Mouse (Mus musculus): ENCODE data around the gene F11r. TPM values are rescaled to one million over a fixed set of nuclear protein-coding genes. Genes with fewer than 3 reads are reported as not detected.
A peak's percentile ranks its signal among the peaks of the same experiment; 100 is the strongest.

The F11r gene
- polyA plus RNA-seq, 1 experiment from 2014 or later: 16.5 TPM

DNA sequence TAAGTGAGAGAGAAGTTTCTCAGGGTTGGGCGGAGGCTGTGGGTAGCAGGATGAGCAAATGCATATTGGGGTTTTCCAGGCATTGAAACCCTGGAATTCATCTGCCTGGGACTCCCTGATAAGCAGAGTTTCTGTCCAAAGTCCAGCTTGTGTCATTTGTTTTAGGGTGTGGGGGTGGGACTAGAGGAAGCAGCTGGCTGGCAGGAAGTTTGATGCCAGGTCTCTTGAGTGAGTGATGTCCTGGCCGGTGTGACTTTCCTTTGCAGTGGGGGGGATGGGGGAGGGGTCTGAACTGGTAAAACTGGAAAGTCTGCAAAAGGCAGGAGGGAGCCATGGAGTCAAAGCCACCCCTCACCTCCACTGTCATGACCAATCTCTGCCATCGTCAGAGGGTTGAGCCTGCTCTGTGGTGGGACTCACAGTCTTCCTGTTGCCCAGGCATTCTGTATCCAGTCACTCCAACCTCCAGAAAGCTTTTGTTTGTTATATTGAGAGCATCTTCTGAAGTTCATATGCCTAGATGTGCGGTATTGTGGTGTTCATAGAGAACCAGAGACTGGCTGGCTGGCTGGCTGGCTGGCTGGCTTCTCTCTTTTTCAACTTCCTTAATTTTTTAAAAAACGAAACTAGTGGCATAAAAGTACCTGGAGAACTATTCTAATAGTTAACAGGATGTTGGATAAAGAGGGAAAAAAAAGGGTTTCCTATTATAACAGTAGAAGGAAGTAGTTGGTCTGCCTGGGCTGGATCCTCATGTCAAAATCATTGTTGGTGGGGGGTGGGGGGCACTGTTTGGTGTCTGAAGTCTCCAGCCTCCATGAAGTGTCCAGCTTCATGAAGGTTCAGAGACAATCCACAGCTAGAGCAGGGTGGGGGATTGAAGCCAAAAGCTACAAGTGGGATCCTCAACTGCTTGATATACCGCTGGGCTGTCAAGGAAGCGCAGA, 4.4 kb downstream of the F11r start:
- Histone ChIP-seq H3K4me1 (peaks cover 28% of the 10 kb centered on the region), H3K27me3 (ENCODE audit: poor library complexity, severe bottlenecking) (peaks cover 41% of the 10 kb centered on the region), H3K9me3 (peaks cover 7% of the 10 kb centered on the region; the same call in 1 of the 2 replicates), H3K27ac (no peak overlapping the region), H3K4me3 (no peak overlapping the region), H3K36me3 (replicated peaks) (no peaks in the 10 kb centered on the region)
- 65% methylated on average over 7 of the region's 7 CpGs for WGBS
- no peak for DNase-seq (ENCODE audit: extremely low spot score, low spot score)

DNA sequence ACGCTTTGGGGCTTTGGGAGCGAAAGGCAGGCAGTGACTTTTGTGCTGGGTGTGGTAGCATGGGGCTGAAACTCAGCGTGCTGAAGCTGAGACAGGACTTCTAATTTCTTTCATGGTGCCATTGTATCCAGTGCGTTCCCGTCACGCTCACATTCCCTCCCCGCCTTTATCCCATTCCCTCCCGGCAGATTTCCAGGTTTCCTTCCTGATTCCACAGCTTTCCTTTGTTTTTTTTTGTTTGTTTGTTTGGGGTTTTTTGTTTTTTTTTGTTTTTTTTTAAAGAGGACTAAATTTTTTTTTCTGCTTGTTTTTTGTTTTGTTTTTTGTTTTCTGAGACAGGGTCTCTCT, 5.1 kb downstream of the F11r start:
- no peak overlapping the region for H3K27ac ChIP-seq
- no peaks in the 10 kb centered on the region for H3K36me3 ChIP-seq (replicated peaks)
- H3K4me3 ChIP-seq: no peak overlapping the region
- 79% methylated on average over 8 of the region's 8 CpGs for WGBS
- peaks cover 25% of the 10 kb centered on the region for H3K4me1 ChIP-seq
- peaks cover 35% of the 10 kb centered on the region for H3K27me3 ChIP-seq (ENCODE audit: poor library complexity, severe bottlenecking)
- peaks cover 7% of the 10 kb centered on the region; the same call in 1 of the 2 replicates for H3K9me3 ChIP-seq
- no peak for DNase-seq (ENCODE audit: extremely low spot score, low spot score)

DNA sequence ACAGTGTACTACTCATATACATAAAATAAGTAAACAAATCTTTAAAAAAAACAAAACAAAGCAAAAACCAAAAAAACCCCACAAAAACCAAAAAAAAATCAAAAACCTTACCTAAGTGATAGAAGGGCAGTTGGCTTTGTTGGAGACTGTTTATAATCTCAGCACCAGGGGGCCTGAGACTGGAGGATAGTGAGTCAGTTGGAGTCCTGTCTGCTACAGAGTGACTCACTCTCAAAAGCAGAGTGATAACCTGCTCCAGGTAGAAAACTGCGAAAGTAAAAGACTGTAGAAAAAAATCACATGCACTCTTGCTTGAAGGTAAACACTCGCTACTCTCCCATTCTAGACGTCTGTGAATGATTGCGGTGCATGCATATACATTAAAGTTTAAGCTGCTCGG, 7.7 kb downstream of the F11r start:
- 93% methylated on average over 5 of the region's 5 CpGs for WGBS
- Histone ChIP-seq H3K9me3 (peaks cover 7% of the 10 kb centered on the region; the same call in 1 of the 2 replicates), H3K27ac (no peak overlapping the region), H3K27me3 (ENCODE audit: poor library complexity, severe bottlenecking) (peaks cover 8% of the 10 kb centered on the region), H3K36me3 (replicated peaks) (no peaks in the 10 kb centered on the region), H3K4me1 (peaks cover 4% of the 10 kb centered on the region), H3K4me3 (no peak overlapping the region)
- no peak for DNase-seq (ENCODE audit: extremely low spot score, low spot score)

DNA sequence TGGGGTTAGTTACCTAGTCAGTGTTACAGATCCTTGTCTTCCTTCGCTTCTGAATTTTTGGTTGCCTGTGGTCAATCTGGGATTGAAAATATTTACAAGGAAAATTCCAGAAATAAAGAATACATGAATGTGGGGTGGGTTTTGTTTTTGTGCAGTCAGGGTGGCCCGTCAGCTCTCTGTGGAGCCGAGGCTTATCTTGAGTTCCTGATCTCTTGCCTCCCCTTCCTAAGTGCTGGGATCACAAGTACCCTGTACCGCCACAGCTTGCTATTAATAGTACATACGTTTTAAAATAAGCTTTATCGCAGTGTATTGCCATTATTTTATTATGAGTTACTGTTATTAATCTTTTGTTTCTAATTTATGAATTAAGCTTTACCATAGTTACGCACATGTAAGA, 9.5 kb downstream of the F11r start:
- WGBS: 88% methylated on average over 7 of the region's 7 CpGs
- no peak overlapping the region for H3K27ac ChIP-seq
- H3K9me3 ChIP-seq: peaks cover 7% of the 10 kb centered on the region; the same call in 1 of the 2 replicates
- H3K4me3 ChIP-seq: no peak overlapping the region
- H3K27me3 ChIP-seq (ENCODE audit: poor library complexity, severe bottlenecking): no peaks in the 10 kb centered on the region
- H3K4me1 ChIP-seq: no peaks in the 10 kb centered on the region
- DNase-seq (ENCODE audit: extremely low spot score, low spot score): no peak
- no peaks in the 10 kb centered on the region for H3K36me3 ChIP-seq (replicated peaks)

DNA sequence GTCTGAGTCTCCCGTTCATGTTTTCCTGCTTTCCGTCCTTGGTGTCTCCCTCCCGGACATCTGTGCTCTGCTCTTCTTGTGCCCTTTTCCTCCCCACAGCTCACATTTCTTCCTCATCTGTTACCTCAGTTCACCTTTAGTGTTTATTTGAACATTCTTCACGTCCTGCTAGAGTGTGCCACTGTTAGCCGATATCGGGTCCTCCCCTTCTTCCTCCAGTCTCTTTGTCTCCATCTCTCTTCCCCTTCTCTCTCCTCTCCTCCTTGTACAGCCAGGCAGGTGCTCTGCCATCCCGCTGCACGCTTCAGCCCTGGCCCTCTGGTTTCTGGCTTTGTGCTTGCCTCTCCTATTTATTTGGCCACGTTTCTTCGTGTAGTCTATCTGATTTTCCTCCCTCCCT, 10.4 kb downstream of the F11r start:
- WGBS: 80% methylated on average over 10 of the region's 10 CpGs
- DNase-seq (ENCODE audit: extremely low spot score, low spot score): no peak
- no peaks in the 10 kb centered on the region for H3K4me1 ChIP-seq
- H3K4me3 ChIP-seq: no peak overlapping the region
- H3K27me3 ChIP-seq (ENCODE audit: poor library complexity, severe bottlenecking): no peaks in the 10 kb centered on the region
- no peaks in the 10 kb centered on the region for H3K36me3 ChIP-seq (replicated peaks)
- H3K27ac ChIP-seq: no peak overlapping the region
- peaks cover 7% of the 10 kb centered on the region; the same call in 1 of the 2 replicates for H3K9me3 ChIP-seq

DNA sequence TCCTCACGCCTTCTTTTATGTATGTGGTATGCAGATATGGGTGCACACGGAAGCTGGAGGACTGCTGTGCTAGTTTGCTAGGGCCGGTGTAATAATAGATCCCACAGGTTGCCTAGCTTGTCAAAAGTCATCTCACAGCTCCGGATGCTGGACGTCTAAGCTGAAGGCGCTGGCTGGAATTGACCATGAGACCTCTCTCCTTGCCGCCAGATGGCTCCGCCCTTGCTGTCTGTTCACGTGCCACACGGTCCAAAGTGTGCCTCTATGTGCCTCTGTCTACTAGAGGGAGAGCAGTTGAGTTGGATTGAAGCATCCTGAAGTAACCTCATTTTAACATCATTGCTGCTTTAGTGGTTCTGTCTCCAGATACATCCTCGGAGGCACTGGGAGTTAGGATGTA, 12.7 kb downstream of the F11r start:
- 95% methylated on average over 11 of the region's 11 CpGs for WGBS
- no peaks in the 10 kb centered on the region for H3K9me3 ChIP-seq
- H3K4me3 ChIP-seq: no peak overlapping the region
- no peaks in the 10 kb centered on the region for H3K27me3 ChIP-seq (ENCODE audit: poor library complexity, severe bottlenecking)
- no peaks in the 10 kb centered on the region for H3K4me1 ChIP-seq
- no peak for DNase-seq (ENCODE audit: extremely low spot score, low spot score)
- no peaks in the 10 kb centered on the region for H3K36me3 ChIP-seq (replicated peaks)
- no peak overlapping the region for H3K27ac ChIP-seq

DNA sequence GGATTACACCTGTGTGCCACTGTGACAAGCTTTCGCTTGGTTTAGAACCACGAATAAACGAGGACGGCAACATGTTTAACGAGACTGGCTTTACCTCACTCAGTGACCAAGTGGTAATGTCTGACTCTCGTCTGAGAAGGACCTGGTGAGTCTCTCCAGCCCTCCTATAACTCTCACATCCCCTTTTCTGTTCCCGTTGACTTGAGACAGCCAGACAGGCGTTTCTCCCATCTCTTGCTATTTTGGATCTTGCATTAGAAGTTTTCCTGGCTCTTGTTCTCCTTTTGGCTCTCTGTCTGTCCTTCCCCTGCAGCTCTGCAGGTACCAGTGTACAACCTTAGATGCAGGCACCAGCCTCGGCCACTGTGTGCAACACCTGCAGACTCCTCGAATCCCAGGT, 13.7 kb downstream of the F11r start:
- Histone ChIP-seq H3K36me3 (replicated peaks) (no peaks in the 10 kb centered on the region), H3K27me3 (ENCODE audit: poor library complexity, severe bottlenecking) (no peaks in the 10 kb centered on the region), H3K27ac (no peak overlapping the region), H3K4me3 (no peak overlapping the region), H3K4me1 (no peaks in the 10 kb centered on the region), H3K9me3 (no peaks in the 10 kb centered on the region)
- WGBS: 90% methylated on average over 10 of the region's 10 CpGs
- no peak for DNase-seq (ENCODE audit: extremely low spot score, low spot score)

DNA sequence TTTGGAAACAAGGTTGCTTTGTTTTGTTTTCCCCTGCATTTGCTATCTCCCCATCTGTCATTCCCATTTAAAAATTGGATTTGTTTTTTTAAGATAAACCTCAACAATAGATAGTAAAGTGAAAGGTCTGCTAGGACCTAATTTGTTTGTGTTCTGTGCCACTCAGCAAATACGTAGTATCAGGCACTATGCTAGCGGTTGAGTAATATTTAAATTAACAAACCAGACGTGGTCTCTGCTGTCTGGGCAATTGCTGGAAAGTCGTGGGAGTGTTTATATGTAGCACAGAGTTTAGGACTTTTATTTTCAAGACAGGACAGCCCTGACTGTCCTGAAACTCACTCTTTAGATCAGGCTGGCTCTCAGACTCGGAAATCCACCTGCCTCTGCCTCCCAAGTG, 15.2 kb downstream of the F11r start:
- Histone ChIP-seq H3K27me3 (ENCODE audit: poor library complexity, severe bottlenecking) (no peaks in the 10 kb centered on the region), H3K9me3 (no peaks in the 10 kb centered on the region), H3K36me3 (replicated peaks) (no peaks in the 10 kb centered on the region), H3K4me1 (no peaks in the 10 kb centered on the region), H3K4me3 (no peak overlapping the region), H3K27ac (no peak overlapping the region)
- DNase-seq (ENCODE audit: extremely low spot score, low spot score): no peak
- WGBS: 84% methylated on average over 5 of the region's 5 CpGs

DNA sequence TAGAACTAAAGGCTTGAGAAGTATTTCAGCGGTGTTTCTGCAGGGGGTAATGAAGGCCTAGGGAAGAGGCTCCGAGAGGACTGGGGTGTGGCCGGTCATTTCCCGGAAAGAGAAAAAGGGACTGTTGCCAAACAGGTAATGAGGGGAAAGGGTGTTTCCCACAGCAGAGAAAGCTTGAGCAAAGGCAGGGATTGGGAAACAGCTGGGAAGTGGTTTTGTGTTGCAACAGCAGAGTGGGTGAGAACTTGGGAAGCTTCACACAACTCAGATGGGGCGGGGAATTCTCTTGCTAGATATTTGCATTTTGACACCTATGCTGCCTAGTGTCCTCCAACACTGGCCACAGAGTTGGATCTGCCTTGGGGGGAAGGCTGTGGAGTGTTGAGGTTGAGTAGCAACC, 15.6 kb downstream of the F11r start:
- no peak for DNase-seq (ENCODE audit: extremely low spot score, low spot score)
- Histone ChIP-seq H3K4me1 (no peaks in the 10 kb centered on the region), H3K9me3 (no peaks in the 10 kb centered on the region), H3K36me3 (replicated peaks) (no peaks in the 10 kb centered on the region), H3K27me3 (ENCODE audit: poor library complexity, severe bottlenecking) (no peaks in the 10 kb centered on the region), H3K27ac (no peak overlapping the region), H3K4me3 (no peak overlapping the region)
- WGBS: 88% methylated on average over 5 of the region's 5 CpGs

DNA sequence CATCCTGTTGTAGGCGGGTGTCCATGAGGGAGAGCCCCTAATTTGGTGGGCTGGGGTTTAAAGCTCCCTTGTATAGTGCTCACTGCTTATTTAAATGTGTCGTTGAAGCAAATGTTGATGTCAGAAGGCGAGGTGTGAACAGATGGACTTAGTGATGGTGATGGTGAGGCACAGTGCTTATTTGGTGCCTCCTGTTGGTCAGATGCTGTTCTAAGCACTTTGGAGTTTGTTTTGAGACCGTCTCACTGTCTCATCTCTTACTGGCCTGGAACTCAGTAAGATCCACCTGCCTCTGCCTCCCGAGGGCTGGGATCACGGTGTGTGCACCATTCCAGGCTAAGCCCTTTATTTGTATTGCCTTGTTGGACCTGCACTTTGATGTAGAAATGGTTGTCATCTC, 17.6 kb downstream of the F11r start:
- WGBS: 89% methylated on average over 6 of the region's 6 CpGs
- no peaks in the 10 kb centered on the region for H3K36me3 ChIP-seq (replicated peaks)
- no peak overlapping the region for H3K4me3 ChIP-seq
- no peaks in the 10 kb centered on the region for H3K9me3 ChIP-seq
- H3K4me1 ChIP-seq: peaks cover 7% of the 10 kb centered on the region
- H3K27ac ChIP-seq: no peak overlapping the region
- no peaks in the 10 kb centered on the region for H3K27me3 ChIP-seq (ENCODE audit: poor library complexity, severe bottlenecking)
- DNase-seq (ENCODE audit: extremely low spot score, low spot score): no peak

DNA sequence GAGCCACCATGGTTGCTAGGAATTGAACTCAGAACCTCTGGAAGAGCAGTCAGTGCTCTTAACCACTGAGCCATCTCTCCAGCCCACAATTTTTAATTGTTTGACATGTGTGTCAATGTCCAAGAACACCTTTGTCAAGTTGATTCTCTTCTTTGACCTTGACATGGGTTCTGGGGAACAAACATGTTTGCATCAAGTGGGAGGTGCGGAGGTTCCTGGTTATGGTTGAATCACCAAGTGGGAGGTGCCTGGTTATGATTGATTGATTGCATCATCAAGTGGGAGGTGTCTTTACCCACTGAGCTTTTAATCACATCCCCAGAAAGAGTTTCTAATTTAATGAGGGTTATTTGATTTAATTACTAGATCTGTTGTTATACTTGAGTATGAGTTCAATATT, 20.2 kb downstream of the F11r start:
- H3K36me3 ChIP-seq (replicated peaks): peaks cover 6% of the 10 kb centered on the region; the same call in 1 of the 2 replicates
- no peaks in the 10 kb centered on the region for H3K27me3 ChIP-seq (ENCODE audit: poor library complexity, severe bottlenecking)
- 96% methylated on average over 1 of the region's 1 CpGs for WGBS
- H3K4me3 ChIP-seq: no peak overlapping the region
- no peak for DNase-seq (ENCODE audit: extremely low spot score, low spot score)
- no peak overlapping the region for H3K27ac ChIP-seq
- H3K4me1 ChIP-seq: peaks cover 17% of the 10 kb centered on the region
- H3K9me3 ChIP-seq: no peaks in the 10 kb centered on the region

DNA sequence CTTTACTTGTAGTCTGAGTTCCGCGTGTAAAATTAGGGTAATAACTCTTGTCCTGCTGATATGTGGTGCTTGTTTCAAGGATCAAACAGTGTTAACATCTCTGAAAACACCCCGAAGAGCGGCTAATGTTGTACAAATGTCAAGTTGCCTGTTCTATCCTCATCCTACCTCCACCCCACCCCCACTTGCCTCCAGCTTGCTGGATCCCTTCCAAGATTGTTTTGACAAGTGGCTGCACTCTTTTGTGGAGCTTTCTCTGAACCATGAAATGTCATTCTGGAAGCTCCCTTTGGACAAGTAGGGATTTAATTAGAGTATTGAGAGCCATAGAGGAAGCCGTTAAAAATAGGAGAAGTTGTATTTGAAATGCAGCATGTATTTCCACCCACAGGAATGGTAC, 22.5 kb downstream of the F11r start:
- Histone ChIP-seq H3K9me3 (no peaks in the 10 kb centered on the region; the same call in 1 of the 2 replicates), H3K36me3 (replicated peaks) (peaks cover 10% of the 10 kb centered on the region; the same call in 1 of the 2 replicates), H3K27ac (peak overlapping the region; percentile 27; the same call in 1 of the 2 replicates), H3K4me3 (no peak overlapping the region; the same call in 1 of the 2 replicates), H3K27me3 (ENCODE audit: poor library complexity, severe bottlenecking) (no peaks in the 10 kb centered on the region), H3K4me1 (peaks cover 17% of the 10 kb centered on the region)
- WGBS: 60% methylated on average over 5 of the region's 5 CpGs
- no peak for DNase-seq (ENCODE audit: extremely low spot score, low spot score)
